Mouse (Mus musculus): ENCODE measurements around the gene Ccdc160. TPM values are rescaled to one million over a fixed set of nuclear protein-coding genes. Genes with fewer than 3 reads are reported as not detected.
A peak's percentile ranks its signal among the peaks of the same experiment; 100 is the strongest.

Gene Ccdc160
- polyA plus RNA-seq, 1 experiment, result not detected

DNA sequence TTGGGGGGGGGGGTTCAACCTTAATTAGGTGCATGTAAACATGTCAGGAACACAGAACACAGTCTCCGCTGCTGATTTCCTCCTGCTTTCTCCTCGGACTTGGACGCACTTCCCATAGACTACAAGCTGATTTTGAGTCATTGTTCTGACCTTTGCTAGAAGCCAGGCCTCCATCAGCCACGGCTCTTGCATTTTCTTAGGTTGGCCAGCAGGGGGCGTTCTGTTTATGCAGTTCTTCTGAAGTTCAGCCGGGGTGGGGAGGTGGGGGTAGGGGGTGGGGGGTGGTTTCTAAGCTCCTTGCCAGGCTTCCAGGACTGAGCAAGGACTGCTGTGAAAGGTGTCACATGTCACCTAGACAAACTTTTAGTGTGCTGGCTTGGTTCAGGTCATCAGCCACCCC lies 8.6 kb downstream of the Ccdc160 start:
- whole genome bisulfite sequencing, result 37% methylated on average over 6 of the region's 6 CpGs
- Histone ChIP-seq H3K4me1 (ENCODE audit: control insufficient read depth, insufficient read depth, insufficient read length) (no peaks in the 10 kb centered on the region), H3K27me3 (ENCODE audit: control insufficient read depth, insufficient read depth, low read length) (no peaks in the 10 kb centered on the region), H3K4me3 (ENCODE audit: extremely low read depth, insufficient read depth, insufficient read length) (no peak overlapping the region), H3K36me3 (ENCODE audit: control insufficient read depth, insufficient read depth, low read length) (no peaks in the 10 kb centered on the region), H3K27ac (ENCODE audit: insufficient read depth, low read length) (no peak overlapping the region)
- DNase-seq (ENCODE audit: low read depth in 1 of 2, low spot score in 2 of 2), result no peak
- TF ChIP-seq CTCF (IDR thresholded peaks at IDR 0.05; ENCODE audit: extremely low read depth, insufficient read depth, insufficient read length, insufficient replicate concordance), result peak; percentile 29; the same call in 1 of the 2 replicates
- no peak for TF ChIP-seq POLR2A (IDR thresholded peaks at IDR 0.05; ENCODE audit: low read depth, low read length)

DNA sequence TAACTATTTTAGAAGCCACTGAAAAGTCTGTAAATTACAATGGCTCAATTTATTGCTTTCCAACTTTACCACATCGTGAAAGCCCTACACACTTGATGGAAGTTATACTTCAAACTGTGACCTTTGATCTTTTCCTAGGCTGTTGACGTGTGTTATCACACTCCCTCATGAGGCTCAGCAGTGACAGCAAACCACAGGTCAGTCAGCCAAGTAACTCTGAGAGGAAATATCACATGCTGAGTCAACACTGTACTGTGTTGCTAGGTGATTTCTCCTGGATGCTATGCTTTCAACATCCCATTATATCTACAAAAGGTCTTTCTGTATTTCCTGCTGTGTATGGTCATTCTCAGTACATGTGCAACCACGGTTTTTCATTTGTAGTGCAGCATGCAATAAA lies 28.3 kb downstream of the Ccdc160 start:
- Histone ChIP-seq H3K36me3 (ENCODE audit: control insufficient read depth, insufficient read depth, low read length) (no peaks in the 10 kb centered on the region), H3K4me3 (ENCODE audit: extremely low read depth, insufficient read depth, insufficient read length) (no peak overlapping the region), H3K4me1 (ENCODE audit: control insufficient read depth, insufficient read depth, insufficient read length) (no peaks in the 10 kb centered on the region), H3K27ac (ENCODE audit: insufficient read depth, low read length) (no peak overlapping the region), H3K27me3 (ENCODE audit: control insufficient read depth, insufficient read depth, low read length) (no peaks in the 10 kb centered on the region)
- no peak for DNase-seq (ENCODE audit: low read depth in 1 of 2, low spot score in 2 of 2)
- WGBS, result 46% methylated on average over 3 of the region's 3 CpGs
- TF ChIP-seq POLR2A (IDR thresholded peaks at IDR 0.05; ENCODE audit: low read depth, low read length), result no peak
- TF ChIP-seq CTCF (IDR thresholded peaks at IDR 0.05; ENCODE audit: extremely low read depth, insufficient read depth, insufficient read length, insufficient replicate concordance), result no peak

Other genes starting within 250 kb of the Ccdc160 start
- 3.4 and 5.4 TPM in 2 replicates for gene Gpc3, start 177.2 kb upstream of the Ccdc160 start, polyA plus RNA-seq (2012; rRNA removed)
- 1.4 and 1.5 TPM in 2 replicates for gene Phf6, start 121.1 kb downstream of the Ccdc160 start, polyA plus RNA-seq (2012; rRNA removed)
- gene Hprt, start 196.9 kb downstream of the Ccdc160 start, polyA plus RNA-seq (2012; rRNA removed), result 5.7 and 6.1 TPM in 2 replicates